Mouse (Mus musculus): ENCODE results near the gene Pigo. TPM values are rescaled to one million over a fixed set of nuclear protein-coding genes. Genes with fewer than 3 reads are reported as not detected.

The Pigo gene
- polyA plus RNA-seq (2015; fragmentation: Nextera tagmentation; extraction: Ambion mirVana): 9.5 and 9.8 TPM in 2 replicates

DNA sequence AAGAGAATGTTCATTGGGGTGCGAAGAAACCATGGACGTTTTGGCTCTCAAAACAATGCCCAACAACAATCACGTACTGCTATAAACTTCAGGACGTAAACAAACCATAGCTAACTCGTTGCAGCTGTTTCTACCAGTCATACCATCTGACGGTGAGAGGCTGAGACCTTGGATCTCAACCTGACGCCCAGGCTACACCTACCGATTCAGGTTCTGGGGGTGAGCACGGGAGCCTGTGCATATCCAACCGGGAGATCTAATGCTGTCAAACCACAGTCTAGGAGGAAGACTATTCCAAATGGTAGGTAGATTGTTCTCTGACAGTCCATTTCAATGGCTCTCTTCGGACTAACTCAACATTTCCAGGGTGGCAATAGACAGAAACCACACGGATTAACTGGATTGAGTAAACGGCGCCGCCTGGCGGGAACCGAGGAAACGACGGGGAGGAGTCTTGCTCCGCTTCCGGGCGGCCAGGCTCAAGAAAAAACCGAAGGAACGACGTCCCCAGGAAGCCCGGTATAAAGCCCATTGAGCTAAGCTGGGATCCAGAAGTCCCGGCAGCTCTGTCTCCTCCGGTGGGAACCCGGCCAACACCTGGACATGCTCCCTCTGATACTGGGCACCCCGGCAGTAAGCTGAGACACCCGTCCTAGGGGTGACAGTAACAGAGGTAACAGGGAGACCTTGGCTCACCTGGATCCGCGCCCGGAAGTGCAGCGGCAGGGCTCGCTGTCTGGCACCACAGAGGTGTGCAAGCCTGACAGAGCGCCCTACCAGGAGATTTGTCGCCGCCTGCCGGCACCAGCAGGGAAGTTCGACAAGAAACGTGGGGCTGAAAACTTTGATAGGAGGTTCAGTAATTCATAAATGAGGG lies at the start of gene Pigo:
Gene Pigo (minus strand): TSS at position 736 of the 877 bp plus-strand sequence.
- ATAC-seq: peak; percentile 95
- TF ChIP-seq CTCF (IDR thresholded peaks at IDR 0.05) (peak; percentile 90), EP300 (IDR thresholded peaks at IDR 0.05) (peak; percentile 56; the same call in 1 of the 2 replicates)
- H3K36me3 ChIP-seq (ENCODE audit: insufficient read depth, low read length): peaks cover 24% of the 10 kb centered on the region
- H3K4me3 ChIP-seq (ENCODE audit: low read depth, low read length): peak within 1 kb of the TSS; percentile 56
- WGBS: 6% methylated on average over 42 of the region's 42 CpGs
- H3K4me1 ChIP-seq (ENCODE audit: insufficient read depth, low read depth, low read length): peaks cover 7% of the 10 kb centered on the region; the same call in 1 of the 2 replicates
- peak; percentile 98 for DNase-seq (ENCODE audit: low spot score)
- peak within 1 kb of the TSS; percentile 91 for H3K27ac ChIP-seq (ENCODE audit: low read length)
- H3K9ac ChIP-seq (replicated peaks; ENCODE audit: low read depth): peak within 1 kb of the TSS; percentile 53
- no peaks in the 10 kb centered on the region for H3K27me3 ChIP-seq (replicated peaks; ENCODE audit: insufficient read depth, low read length)
- peak within 1 kb of the TSS; percentile 65 for H3K4me2 ChIP-seq (replicated peaks; ENCODE audit: low read depth, low read length)
- no peaks in the 10 kb centered on the region for H3K9me3 ChIP-seq (ENCODE audit: low read length)

DNA sequence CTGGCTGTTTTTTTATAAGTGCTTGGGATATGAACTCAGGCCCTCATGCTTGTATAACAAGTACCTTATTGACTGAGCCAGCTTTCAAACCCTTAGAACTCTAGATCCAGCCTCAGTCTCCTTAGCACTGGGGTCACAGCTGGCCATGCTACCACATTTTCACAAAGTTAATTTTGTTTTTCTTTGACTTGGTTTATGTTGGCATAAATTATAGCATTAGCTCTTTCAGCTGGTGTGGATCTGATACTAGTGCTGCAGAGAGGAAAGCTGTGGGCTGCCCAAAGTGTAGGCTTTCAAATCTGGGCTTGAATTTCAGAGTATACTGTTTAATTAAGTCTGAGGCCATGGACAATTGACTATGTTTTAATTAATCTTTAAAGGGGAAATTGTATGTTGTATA lies 49.3 kb upstream of the Pigo start:
- H3K27ac ChIP-seq (ENCODE audit: low read length): no peak overlapping the region
- no peaks in the 10 kb centered on the region for H3K4me1 ChIP-seq (ENCODE audit: insufficient read depth, low read depth, low read length)
- H3K36me3 ChIP-seq (ENCODE audit: insufficient read depth, low read length): no peaks in the 10 kb centered on the region
- DNase-seq (ENCODE audit: low spot score): no peak
- H3K27me3 ChIP-seq (replicated peaks; ENCODE audit: insufficient read depth, low read length): no peaks in the 10 kb centered on the region
- H3K9ac ChIP-seq (replicated peaks; ENCODE audit: low read depth): no peak overlapping the region
- no peaks in the 10 kb centered on the region for H3K9me3 ChIP-seq (ENCODE audit: low read length)
- H3K4me3 ChIP-seq (ENCODE audit: low read depth, low read length): no peak overlapping the region
- no peak for TF ChIP-seq EP300 (IDR thresholded peaks at IDR 0.05)
- no peak for TF ChIP-seq CTCF (IDR thresholded peaks at IDR 0.05)
- ATAC-seq: no peak
- no peak overlapping the region for H3K4me2 ChIP-seq (replicated peaks; ENCODE audit: low read depth, low read length)

DNA sequence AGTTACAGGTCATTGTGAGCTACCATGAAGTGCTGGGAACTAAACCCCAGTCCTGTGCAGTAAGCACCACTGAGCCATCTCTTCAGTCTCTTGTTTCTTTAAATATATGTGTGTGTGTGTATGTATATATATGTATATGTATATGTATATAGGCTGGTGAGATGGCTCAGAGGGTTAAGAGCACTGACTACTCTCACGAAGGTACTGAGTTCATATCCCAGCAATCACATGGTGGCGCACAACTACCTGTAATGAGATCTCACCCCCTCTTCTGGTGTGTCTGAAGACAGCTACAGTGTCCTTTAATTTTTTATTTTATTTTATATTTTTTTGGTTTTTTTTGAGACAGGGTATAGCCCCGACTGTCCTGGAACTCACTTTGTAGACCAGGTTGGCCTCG lies 39.9 kb upstream of the Pigo start:
- H3K4me3 ChIP-seq (ENCODE audit: low read depth, low read length): no peak overlapping the region
- no peaks in the 10 kb centered on the region for H3K9me3 ChIP-seq (ENCODE audit: low read length)
- H3K4me1 ChIP-seq (ENCODE audit: insufficient read depth, low read depth, low read length): no peaks in the 10 kb centered on the region
- H3K27ac ChIP-seq (ENCODE audit: low read length): no peak overlapping the region
- ATAC-seq (no peak), DNase-seq (ENCODE audit: low spot score) (no peak)
- no peak overlapping the region for H3K9ac ChIP-seq (replicated peaks; ENCODE audit: low read depth)
- H3K4me2 ChIP-seq (replicated peaks; ENCODE audit: low read depth, low read length): no peak overlapping the region
- 94% methylated on average over 4 of the region's 4 CpGs for WGBS
- no peaks in the 10 kb centered on the region for H3K27me3 ChIP-seq (replicated peaks; ENCODE audit: insufficient read depth, low read length)
- H3K36me3 ChIP-seq (ENCODE audit: insufficient read depth, low read length): no peaks in the 10 kb centered on the region
- TF ChIP-seq EP300 (IDR thresholded peaks at IDR 0.05) (no peak), CTCF (IDR thresholded peaks at IDR 0.05) (no peak)

DNA sequence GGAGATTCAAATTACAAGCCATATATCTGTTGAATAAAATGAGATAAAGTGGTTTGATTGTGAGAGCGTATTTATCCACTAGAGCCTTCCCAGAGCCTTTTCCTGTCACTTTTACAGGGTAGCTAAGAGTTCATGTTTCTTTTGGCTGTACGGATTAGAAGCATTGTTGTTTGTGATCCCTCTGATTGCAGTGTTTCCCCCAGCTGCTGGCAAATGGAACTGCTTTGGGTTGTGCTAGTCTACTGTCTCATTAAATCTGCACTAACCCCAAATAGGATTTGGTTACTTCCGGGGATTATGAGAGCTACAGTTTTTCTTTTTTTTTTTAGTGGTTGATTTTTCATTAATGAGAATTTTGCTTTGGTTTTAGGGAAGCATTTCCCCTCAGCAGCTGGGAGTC lies 34.7 kb upstream of the Pigo start:
- TF ChIP-seq CTCF (IDR thresholded peaks at IDR 0.05) (peak; percentile 10; the same call in 1 of the 2 replicates), EP300 (IDR thresholded peaks at IDR 0.05) (no peak)
- H3K9me3 ChIP-seq (ENCODE audit: low read length): no peaks in the 10 kb centered on the region
- no peak overlapping the region for H3K9ac ChIP-seq (replicated peaks; ENCODE audit: low read depth)
- H3K4me2 ChIP-seq (replicated peaks; ENCODE audit: low read depth, low read length): no peak overlapping the region
- ATAC-seq (no peak), DNase-seq (ENCODE audit: low spot score) (no peak)
- WGBS: 48% methylated on average over 3 of the region's 3 CpGs
- no peaks in the 10 kb centered on the region for H3K4me1 ChIP-seq (ENCODE audit: insufficient read depth, low read depth, low read length)
- H3K27me3 ChIP-seq (replicated peaks; ENCODE audit: insufficient read depth, low read length): 0 out of 2 replicates have a peak, but pooled peaks cover 5% of the 10 kb centered on the region
- no peak overlapping the region for H3K27ac ChIP-seq (ENCODE audit: low read length)
- no peak overlapping the region for H3K4me3 ChIP-seq (ENCODE audit: low read depth, low read length)
- no peaks in the 10 kb centered on the region for H3K36me3 ChIP-seq (ENCODE audit: insufficient read depth, low read length)

DNA sequence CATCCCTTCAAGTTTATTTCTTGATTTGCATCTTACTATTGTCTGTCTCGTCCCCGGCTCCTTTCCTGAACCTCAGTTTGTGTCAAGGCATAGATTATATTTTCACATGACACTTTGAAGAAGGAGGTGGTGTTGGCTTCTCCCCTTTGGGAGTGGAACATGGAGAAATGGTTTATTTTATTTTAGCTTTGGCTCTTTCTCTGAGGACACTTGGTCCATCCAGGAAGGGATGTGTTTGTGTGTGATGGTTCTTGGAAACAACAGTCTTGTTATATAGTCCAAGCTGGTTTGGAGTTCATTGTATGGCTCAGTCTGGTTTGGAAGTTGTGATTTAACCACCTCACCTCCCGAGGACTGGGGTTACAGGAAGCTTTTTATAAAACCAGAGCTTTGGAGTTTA lies 34.1 kb upstream of the Pigo start:
- 29% methylated on average over 3 of the region's 3 CpGs for WGBS
- Histone ChIP-seq H3K4me3 (ENCODE audit: low read depth, low read length) (peak overlapping the region; percentile 68), H3K9ac (replicated peaks; ENCODE audit: low read depth) (0 out of 2 replicates have a peak overlapping the region, but pooled peaks have one; percentile 62), H3K4me2 (replicated peaks; ENCODE audit: low read depth, low read length) (peak overlapping the region; percentile 77), H3K36me3 (ENCODE audit: insufficient read depth, low read length) (no peaks in the 10 kb centered on the region), H3K27me3 (replicated peaks; ENCODE audit: insufficient read depth, low read length) (0 out of 2 replicates have a peak, but pooled peaks cover 5% of the 10 kb centered on the region), H3K4me1 (ENCODE audit: insufficient read depth, low read depth, low read length) (no peaks in the 10 kb centered on the region), H3K9me3 (ENCODE audit: low read length) (no peaks in the 10 kb centered on the region), H3K27ac (ENCODE audit: low read length) (no peak overlapping the region)
- TF ChIP-seq CTCF (IDR thresholded peaks at IDR 0.05): no peak
- no peak for DNase-seq (ENCODE audit: low spot score)
- no peak for ATAC-seq

DNA sequence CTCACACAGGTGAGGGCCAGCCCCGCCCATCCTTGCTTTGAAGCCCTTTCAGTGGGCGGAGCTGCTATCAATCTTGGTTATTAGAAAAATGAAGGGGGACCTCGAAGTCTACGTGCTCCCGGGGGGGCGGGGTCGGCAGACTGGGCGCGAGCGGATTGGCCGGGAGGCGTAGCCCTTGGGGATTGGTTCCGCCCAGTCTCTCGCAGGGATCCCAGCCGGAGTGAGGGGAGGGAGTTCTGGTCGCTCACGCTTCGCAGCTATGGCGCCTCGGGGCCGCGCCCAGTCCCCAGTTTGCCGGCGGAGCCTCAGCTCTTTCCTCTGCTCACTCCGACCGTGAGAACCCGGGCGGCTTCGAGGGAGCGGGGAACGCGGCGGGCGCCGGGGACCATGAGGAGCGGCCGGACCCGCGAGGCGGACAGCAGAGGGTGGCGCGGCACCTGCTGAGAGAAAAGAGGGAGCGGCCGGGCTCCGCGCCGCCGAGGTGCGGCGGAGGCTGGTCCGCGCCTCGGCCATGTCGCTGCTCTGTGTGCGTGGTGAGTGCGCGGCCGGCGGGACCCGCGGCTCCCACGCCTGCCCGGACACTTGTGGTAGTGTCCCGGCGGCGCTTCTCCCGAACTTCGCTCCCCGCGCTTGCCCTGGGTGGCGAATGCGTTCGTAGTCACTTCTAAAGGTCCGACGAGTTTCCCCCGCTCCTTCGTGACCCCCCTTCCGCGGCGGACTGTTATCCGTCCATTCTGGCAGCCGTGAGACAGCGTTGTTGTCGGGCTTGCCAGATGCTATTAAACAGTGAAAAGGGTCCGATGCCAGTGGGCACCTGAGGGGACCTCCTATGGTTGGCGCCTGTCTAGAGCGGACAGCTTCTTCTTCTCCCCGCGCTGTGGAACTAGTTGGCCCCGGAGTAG lies 33.4 kb upstream of the Pigo start, which contains the start of gene Unc13b:
Gene Unc13b (plus strand): TSS at position 201 of the 902 bp plus-strand sequence.
- TF ChIP-seq CTCF (IDR thresholded peaks at IDR 0.05) (no peak), EP300 (IDR thresholded peaks at IDR 0.05) (no peak)
- Histone ChIP-seq H3K4me3 (ENCODE audit: low read depth, low read length) (peak within 1 kb of the TSS; percentile 68), H3K27me3 (replicated peaks; ENCODE audit: insufficient read depth, low read length) (0 out of 2 replicates have a peak, but pooled peaks cover 5% of the 10 kb centered on the region), H3K9ac (replicated peaks; ENCODE audit: low read depth) (peak within 1 kb of the TSS; percentile 62), H3K4me1 (ENCODE audit: insufficient read depth, low read depth, low read length) (no peaks in the 10 kb centered on the region), H3K9me3 (ENCODE audit: low read length) (no peaks in the 10 kb centered on the region), H3K36me3 (ENCODE audit: insufficient read depth, low read length) (no peaks in the 10 kb centered on the region), H3K4me2 (replicated peaks; ENCODE audit: low read depth, low read length) (peak within 1 kb of the TSS; percentile 77), H3K27ac (ENCODE audit: low read length) (peak within 1 kb of the TSS; percentile 84)
- DNase-seq (ENCODE audit: low spot score) (peak; percentile 97), ATAC-seq (peak; percentile 99)
- WGBS: under 1% methylated on average over 68 of the region's 90 CpGs

Measured in lung, postnatal 0 days (tissue).